Mouse (Mus musculus) small intestine, adult 2 months (tissue): Measurements from ENCODE around the gene Mrps27.

ENCODE experiments used
- CTCF ChIP-seq: fragments of 200-500 bp; IDR thresholded peaks from 2 replicates; pipeline ENCODE4 v1.5.1; 2012; ENCODE audit warnings: low read depth, mild to moderate bottlenecking, control low read depth, inconsistent platforms, low read length, moderate library complexity, mixed read lengths; ENCODE audit not compliant: insufficient replicate concordance, insufficient read length; ENCODE audit errors: extremely low read depth
- POLR2A ChIP-seq: fragments of 200-500 bp; IDR thresholded peaks from 2 replicates; pipeline ENCODE4 v1.6.1; 2012; ENCODE audit warnings: low read depth, mild to moderate bottlenecking, control low read depth, inconsistent platforms, low read length, moderate library complexity

GRCm38 (mm10) chr13:99450766-99451165 is 106.2 kb downstream of the Mrps27 start:
- TF ChIP-seq CTCF = no peak
- TF ChIP-seq POLR2A = no peak
